Mouse (Mus musculus): ENCODE results near the gene Ly6g6e. TPM values are rescaled to one million over a fixed set of nuclear protein-coding genes. Genes with fewer than 3 reads are reported as not detected.

Ly6g6e gene
- total and polyA plus RNA-seq, 3 experiments = 0.23 TPM; not detected in 2

DNA sequence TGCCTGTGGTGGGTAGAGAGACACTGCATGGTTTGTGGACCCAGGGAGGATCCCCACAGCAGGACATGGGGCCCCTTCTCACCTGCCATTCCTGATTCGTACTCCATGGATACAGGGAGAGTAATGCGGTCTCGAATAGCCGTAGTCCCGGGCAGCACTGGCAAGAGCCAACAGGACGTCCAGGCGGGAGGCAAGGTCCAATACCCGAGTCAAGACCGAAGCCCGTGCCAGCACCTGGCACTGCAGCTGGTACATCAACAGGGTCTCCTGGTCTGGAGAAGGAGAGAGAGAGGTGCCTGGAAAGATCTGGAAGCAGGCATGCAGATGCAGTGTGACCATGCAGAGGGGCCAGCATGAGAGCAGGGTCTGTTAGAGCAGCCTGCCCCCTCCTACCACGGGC lies 45.4 kb upstream of the Ly6g6e start:
- no peak for TF ChIP-seq HCFC1 (IDR thresholded peaks at IDR 0.05; ENCODE audit: low read depth, low read length)
- no peak for TF ChIP-seq CHD1 (IDR thresholded peaks at IDR 0.05; ENCODE audit: low read depth, low read length)
- TF ChIP-seq RCOR1 (IDR thresholded peaks at IDR 0.05; ENCODE audit: low read depth, low read length) = no peak
- TF ChIP-seq ELF1 (IDR thresholded peaks at IDR 0.05; ENCODE audit: low read depth, low read length) = no peak
- no peak for TF ChIP-seq KAT2A (conservative IDR thresholded peaks at IDR 0.05; ENCODE audit: low read depth, low read length)
- no peak overlapping the region for H3K9ac ChIP-seq (ENCODE audit: control insufficient read depth, low read depth, low read length, poor library complexity, severe bottlenecking)
- H3K36me3 ChIP-seq (ENCODE audit: control insufficient read depth in 1 of 2, insufficient read depth in 2 of 2, low read length in 2 of 2) = peaks cover 0 to 11% of the 10 kb centered on the region in 2 experiments; a peak in 2 of 4 replicates
- H3K4me1 ChIP-seq (ENCODE audit: control insufficient read depth in 1 of 2, insufficient read depth in 2 of 2, low read length in 2 of 2) = peaks cover 3 to 16% of the 10 kb centered on the region in 2 experiments; a peak in 2 of 4 replicates
- no peaks in the 10 kb centered on the region for H3K9me3 ChIP-seq (replicated peaks; ENCODE audit: insufficient read depth, low read length)
- no peak overlapping the region for H3K4me3 ChIP-seq (ENCODE audit: control insufficient read depth in 1 of 2, insufficient read depth in 1 of 2, low read depth in 2 of 2, low read length in 2 of 2)
- peaks cover 10% of the 10 kb centered on the region for H3K79me2 ChIP-seq (ENCODE audit: control insufficient read depth, insufficient read depth, low read length, poor library complexity)
- DNase-seq (ENCODE audit: low read depth, low spot score) = no peak
- H3K27ac ChIP-seq (ENCODE audit: control insufficient read depth, low read depth, low read length) = no peak overlapping the region
- H3K27me3 ChIP-seq (ENCODE audit: control insufficient read depth in 1 of 2, insufficient read depth in 2 of 2, low read length in 2 of 2) = no peaks in the 10 kb centered on the region

DNA sequence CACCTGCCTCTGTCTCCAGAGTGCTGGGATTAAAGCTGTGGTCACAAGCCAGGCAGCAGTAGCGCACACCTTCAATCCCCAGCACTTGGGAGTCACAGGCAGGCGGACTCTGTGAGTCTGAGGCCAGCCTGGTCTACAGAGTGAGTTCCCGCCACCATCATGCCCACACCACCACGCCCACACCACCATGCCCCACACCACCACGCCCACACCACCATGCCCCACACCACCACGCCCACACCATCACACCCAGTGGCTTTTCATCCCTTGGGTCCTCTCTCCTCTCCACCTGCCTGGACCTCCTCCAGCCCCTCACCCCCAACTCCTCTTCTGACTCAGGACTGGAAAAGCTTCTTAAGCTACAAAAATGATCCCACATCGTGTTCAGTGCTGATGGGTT lies 44.8 kb upstream of the Ly6g6e start:
- no peak for DNase-seq (ENCODE audit: low read depth, low spot score)
- Histone ChIP-seq H3K4me3 (ENCODE audit: control insufficient read depth in 1 of 2, insufficient read depth in 1 of 2, low read depth in 2 of 2, low read length in 2 of 2) (no peak overlapping the region), H3K27me3 (ENCODE audit: control insufficient read depth in 1 of 2, insufficient read depth in 2 of 2, low read length in 2 of 2) (no peaks in the 10 kb centered on the region), H3K79me2 (ENCODE audit: control insufficient read depth, insufficient read depth, low read length, poor library complexity) (peaks cover 4% of the 10 kb centered on the region), H3K9me3 (replicated peaks; ENCODE audit: insufficient read depth, low read length) (no peaks in the 10 kb centered on the region), H3K4me1 (ENCODE audit: control insufficient read depth in 1 of 2, insufficient read depth in 2 of 2, low read length in 2 of 2) (peaks cover 3 to 12% of the 10 kb centered on the region in 2 experiments; a peak in 2 of 4 replicates), H3K9ac (ENCODE audit: control insufficient read depth, low read depth, low read length, poor library complexity, severe bottlenecking) (no peak overlapping the region), H3K36me3 (ENCODE audit: control insufficient read depth in 1 of 2, insufficient read depth in 2 of 2, low read length in 2 of 2) (peaks cover 0 to 8% of the 10 kb centered on the region in 2 experiments; a peak in 2 of 4 replicates), H3K27ac (ENCODE audit: control insufficient read depth, low read depth, low read length) (no peak overlapping the region)
- TF ChIP-seq USF2 (IDR thresholded peaks at IDR 0.05; ENCODE audit: borderline replicate concordance in 1 of 2, insufficient read depth in 1 of 2, low read depth in 1 of 2, low read length in 2 of 2) (no peak), CHD2 (IDR thresholded peaks at IDR 0.05; ENCODE audit: low read length) (no peak), GATA1 (IDR thresholded peaks at IDR 0.05; ENCODE audit: low read depth, low read length) (no peak), TCF12 (IDR thresholded peaks at IDR 0.05; ENCODE audit: low read depth, low read length) (no peak), POLR2A (IDR thresholded peaks at IDR 0.05; ENCODE audit: control insufficient read depth in 1 of 2, insufficient read depth in 1 of 2, low read depth in 1 of 2, low read length in 2 of 2, poor library complexity in 1 of 2) (no peak), ZC3H11A (IDR thresholded peaks at IDR 0.05; ENCODE audit: low read depth, low read length) (no peak), TBP (IDR thresholded peaks at IDR 0.05; ENCODE audit: low read depth, low read length) (no peak), NELFE (IDR thresholded peaks at IDR 0.05; ENCODE audit: low read depth, low read length) (no peak), ETS1 (IDR thresholded peaks at IDR 0.05; ENCODE audit: low read depth, low read length) (no peak), SIN3A (IDR thresholded peaks at IDR 0.05; ENCODE audit: low read length) (no peak), SMC3 (IDR thresholded peaks at IDR 0.05; ENCODE audit: low read depth, low read length) (no peak), ZMIZ1 (IDR thresholded peaks at IDR 0.05; ENCODE audit: low read depth, low read length) (no peak)
